Mouse (Mus musculus) bone marrow macrophage, adult 2 months (primary cell): ENCODE results near the gene Phactr2. TPM values are rescaled to one million over a fixed set of nuclear protein-coding genes. Genes with fewer than 3 reads are reported as not detected.

ENCODE experiments used
- H3K27ac ChIP-seq: 2 replicates; pipeline ENCODE4 v1.5.1; 2012; ENCODE audit warnings: low read depth, low read length; ENCODE audit not compliant: insufficient read depth
- H3K4me1 ChIP-seq: 2 replicates; pipeline ENCODE4 v1.6.1; 2012; ENCODE audit warnings: low read length; ENCODE audit not compliant: control insufficient read depth, insufficient read depth
- H3K4me3 ChIP-seq: 2 replicates; pipeline ENCODE4 v1.5.1; 2012; ENCODE audit warnings: mild to moderate bottlenecking, low read length, moderate library complexity; ENCODE audit not compliant: insufficient read depth
- CTCF ChIP-seq: IDR thresholded peaks from 2 replicates; pipeline ENCODE4 v1.5.1; 2012; ENCODE audit warnings: low read depth, mild to moderate bottlenecking, low read length, moderate library complexity
- POLR2A ChIP-seq: IDR thresholded peaks from 2 replicates; pipeline ENCODE4 v1.6.1; 2012; ENCODE audit warnings: mild to moderate bottlenecking, low read depth, low read length, borderline replicate concordance
- polyA plus RNA-seq: library from polyadenylated mRNA; stranded (reverse); fragments of >200 nt; gene quantifications from 2 replicates; pipeline ENCODE4 v1.2.4, GENCODE M21; 2012; ENCODE audit not compliant: missing spikeins, insufficient read depth, insufficient read length

Gene Phactr2
- polyA plus RNA-seq, 1 experiment, result 26.0 TPM

DNA sequence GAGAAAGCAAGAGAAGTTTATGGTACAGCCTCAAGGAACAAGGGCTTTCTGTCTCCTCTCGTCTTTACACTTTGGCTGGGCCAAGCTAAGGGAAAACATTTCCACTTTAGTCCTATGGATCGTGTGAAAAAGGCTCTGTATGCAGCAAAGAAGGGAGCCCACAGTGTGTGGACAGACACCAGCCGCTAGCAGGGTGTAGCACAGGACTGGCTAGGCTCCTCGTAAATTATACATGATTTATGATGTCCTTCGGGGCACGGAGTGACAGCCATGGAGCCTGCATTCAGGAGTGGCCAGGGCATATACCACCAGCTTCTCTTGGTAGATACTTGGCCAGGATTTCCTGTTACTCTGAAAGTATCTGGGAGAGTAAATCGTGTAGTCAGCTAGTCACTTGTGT is 203.1 kb downstream of the Phactr2 start:
- H3K4me3 ChIP-seq, result no peak overlapping the region
- TF ChIP-seq CTCF, result no peak
- no peak for TF ChIP-seq POLR2A
- no peak overlapping the region for H3K27ac ChIP-seq
- peaks cover 14% of the 10 kb centered on the region for H3K4me1 ChIP-seq

DNA sequence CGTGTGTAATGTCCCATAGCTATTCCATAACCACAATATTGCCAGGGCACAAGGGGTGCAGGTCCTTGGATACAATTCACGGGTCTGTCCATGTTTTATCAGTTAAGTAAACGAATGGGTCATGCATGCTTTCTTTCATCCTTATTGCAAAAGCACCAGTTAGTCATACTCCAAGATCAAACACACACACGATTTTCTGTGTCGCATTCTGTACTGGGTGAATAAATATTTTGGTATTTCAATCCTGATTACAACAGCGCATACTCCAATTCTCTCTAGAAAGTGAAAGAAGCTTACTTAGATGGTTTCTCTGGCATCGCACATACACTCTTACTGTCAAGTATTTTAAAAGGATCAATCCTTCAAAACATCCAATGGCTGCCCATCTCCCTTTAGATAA is 203.9 kb downstream of the Phactr2 start:
- H3K4me1 ChIP-seq, result peaks cover 13% of the 10 kb centered on the region
- H3K27ac ChIP-seq, result no peak overlapping the region
- TF ChIP-seq CTCF (no peak), POLR2A (no peak)
- no peak overlapping the region for H3K4me3 ChIP-seq

DNA sequence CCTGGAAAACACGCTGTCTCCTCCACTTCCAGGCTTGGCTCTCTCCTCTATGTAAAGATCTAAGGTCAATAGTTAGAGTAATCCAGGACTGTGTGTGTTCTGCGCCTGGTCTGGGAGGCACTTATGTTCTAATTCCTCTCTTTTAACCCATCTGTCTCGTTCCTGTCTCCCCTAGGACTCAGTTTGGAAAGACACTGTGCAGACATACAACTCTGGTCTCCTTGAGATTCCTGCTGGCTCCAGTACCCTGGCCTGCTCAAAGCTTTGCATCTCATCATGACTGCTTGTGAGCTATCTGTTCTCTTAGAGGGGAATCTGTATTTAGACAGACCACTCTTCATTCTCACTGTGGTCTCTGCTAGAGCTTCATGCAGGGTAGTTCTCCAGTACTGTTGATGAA is 215.0 kb downstream of the Phactr2 start:
- no peak for TF ChIP-seq CTCF
- Histone ChIP-seq H3K4me3 (no peak overlapping the region), H3K4me1 (no peaks in the 10 kb centered on the region), H3K27ac (no peak overlapping the region)

DNA sequence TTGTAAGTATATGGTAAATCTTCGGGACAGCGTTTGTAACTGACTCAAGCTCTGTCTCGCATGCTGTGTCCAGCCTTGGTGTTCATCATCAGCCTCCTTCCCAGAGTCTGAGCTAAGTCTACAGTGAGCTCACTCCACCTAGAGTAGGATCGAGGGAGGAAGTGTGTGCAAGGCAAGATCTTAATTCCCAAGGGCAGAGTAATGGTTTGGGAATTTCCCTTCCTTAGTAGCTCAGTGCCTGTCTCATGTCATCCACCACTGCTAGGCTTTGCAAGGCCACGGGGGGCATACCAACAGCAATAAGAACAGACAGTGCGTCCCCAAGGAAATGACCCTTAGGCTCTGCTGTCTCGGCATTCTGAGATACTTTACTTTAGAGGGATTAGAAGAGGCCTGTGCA is 218.0 kb downstream of the Phactr2 start:
- Histone ChIP-seq H3K27ac (no peak overlapping the region), H3K4me1 (no peaks in the 10 kb centered on the region), H3K4me3 (no peak overlapping the region)
- TF ChIP-seq CTCF, result no peak
- TF ChIP-seq POLR2A, result no peak

DNA sequence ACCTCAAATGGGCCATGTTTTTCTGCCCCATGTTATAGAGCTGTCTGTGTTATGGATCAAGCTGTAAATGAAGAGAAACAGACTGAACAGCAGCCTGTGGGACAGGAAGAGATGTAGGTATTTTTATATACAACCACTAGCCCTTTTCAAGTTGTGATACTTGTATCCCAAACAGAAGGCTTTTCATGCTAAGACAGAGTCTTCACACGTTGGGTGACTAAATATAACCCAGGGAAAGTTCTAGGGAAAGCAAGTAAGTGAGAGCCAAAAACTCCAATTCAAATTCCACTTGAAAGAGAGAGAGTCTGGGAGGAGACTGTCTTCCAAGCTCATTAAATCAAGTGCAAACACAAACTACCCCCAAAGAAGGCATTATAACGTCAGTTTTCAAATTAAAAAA is 223.9 kb downstream of the Phactr2 start:
- Histone ChIP-seq H3K4me3 (no peak overlapping the region), H3K27ac (no peak overlapping the region), H3K4me1 (no peaks in the 10 kb centered on the region)
- TF ChIP-seq POLR2A (no peak), CTCF (no peak)

DNA sequence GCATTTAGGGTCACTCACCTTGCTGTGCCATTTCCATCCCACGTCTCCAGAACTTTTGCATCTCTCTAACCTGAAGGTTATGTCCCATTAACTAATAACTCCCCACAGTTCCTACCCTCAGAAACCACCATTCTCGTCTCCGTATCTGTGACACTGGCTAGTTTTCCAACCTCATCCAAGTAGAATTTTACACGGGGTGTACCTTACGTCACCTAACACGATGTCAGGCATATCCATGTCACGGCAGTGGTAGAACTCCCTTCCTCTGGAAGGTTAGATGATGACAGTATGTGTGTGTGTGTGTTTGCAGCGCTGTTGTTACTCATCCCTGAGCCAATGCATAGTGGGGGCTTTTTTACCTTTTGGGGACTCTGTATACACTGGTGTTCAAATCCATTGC is 225.1 kb downstream of the Phactr2 start:
- Histone ChIP-seq H3K27ac (no peak overlapping the region), H3K4me1 (no peaks in the 10 kb centered on the region), H3K4me3 (no peak overlapping the region)
- TF ChIP-seq POLR2A (no peak), CTCF (no peak)

DNA sequence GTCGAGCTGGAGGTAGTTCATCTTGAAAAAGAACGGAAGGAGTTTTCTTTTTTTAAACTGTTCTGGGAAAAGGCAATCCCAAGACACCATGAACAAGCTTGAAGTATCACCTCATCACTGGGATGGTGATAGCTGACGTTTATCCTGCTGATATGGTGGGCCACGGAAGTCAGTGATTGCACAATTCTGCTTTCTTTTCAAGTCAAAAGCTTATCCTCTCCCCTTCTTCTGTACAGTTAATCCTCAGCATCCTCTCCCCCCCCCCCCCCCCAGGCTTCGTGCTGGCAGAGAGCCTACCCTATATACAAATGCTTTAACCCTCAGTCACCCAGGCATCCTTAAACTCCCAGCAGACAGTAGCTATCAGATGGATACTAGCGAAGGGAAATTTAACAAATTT is 228.5 kb downstream of the Phactr2 start:
- H3K27ac ChIP-seq, result no peak overlapping the region
- H3K4me3 ChIP-seq, result no peak overlapping the region
- TF ChIP-seq POLR2A, result no peak
- TF ChIP-seq CTCF, result no peak
- no peaks in the 10 kb centered on the region for H3K4me1 ChIP-seq

DNA sequence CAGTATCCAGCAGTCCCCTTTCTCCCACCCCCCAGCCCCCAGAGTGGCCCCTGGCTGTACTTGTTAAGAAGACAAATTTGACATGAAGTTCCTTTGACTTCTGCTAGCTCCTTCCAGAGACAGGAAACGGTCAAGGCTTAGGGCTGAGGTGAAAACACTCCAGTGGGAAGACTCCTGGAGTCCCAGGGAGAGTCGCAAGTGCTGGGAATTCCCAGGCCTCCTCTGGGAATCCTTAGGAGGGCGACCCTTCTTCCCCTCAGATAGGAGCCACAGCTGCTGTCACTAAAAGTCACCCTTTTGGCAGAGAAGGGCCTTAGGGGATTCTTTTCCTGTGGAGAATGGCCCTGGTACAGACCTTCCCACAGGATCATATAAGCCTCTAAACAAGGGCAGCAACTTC is 230.0 kb downstream of the Phactr2 start:
- Histone ChIP-seq H3K27ac (no peak overlapping the region), H3K4me3 (no peak overlapping the region), H3K4me1 (no peaks in the 10 kb centered on the region)
- no peak for TF ChIP-seq POLR2A

DNA sequence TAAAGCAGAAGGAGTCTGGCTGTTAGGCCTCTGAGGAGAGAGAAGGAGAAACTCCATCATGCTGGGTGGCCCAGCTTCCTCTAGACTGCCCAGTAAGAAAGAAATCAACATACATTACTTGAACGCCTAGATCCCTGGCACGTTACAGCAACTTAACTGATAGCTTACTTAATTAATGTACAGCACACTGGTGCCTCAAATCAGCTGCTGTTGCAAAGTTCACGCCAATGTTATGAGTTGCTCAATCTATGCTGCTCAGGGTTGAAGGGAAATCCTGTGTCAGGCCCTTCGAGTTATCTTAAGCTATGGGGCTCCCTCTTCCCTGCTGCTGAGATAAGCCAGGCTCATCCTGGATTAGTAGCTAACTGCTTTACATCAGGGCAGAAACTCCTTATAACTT is 233.8 kb downstream of the Phactr2 start:
- H3K4me1 ChIP-seq, result no peaks in the 10 kb centered on the region

DNA sequence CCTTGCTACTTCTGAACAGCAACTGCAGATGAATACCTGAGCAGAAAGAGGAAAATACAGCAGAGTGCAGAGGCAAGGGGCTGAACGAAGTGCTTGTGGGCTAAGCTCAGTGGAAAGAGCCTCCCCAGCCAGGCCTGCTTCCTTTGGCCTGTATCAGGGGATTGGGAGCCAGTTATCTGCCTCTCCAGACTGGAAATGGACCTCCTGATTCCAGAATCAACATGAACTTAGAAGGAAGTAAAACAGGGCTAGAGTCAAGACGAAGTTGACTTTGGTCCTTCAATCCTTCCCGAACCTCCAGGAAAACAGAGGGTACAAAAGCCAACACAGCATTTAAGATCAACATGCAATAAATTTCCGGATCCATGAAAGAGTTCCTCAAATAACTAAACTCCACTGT is 236.0 kb downstream of the Phactr2 start:
- H3K27ac ChIP-seq, result no peak overlapping the region
- no peak overlapping the region for H3K4me3 ChIP-seq
- TF ChIP-seq CTCF (no peak), POLR2A (no peak)
- no peaks in the 10 kb centered on the region for H3K4me1 ChIP-seq

More for the DNA sequence above, 233.8 kb downstream of the Phactr2 start:
- TF ChIP-seq CTCF (no peak), POLR2A (no peak)
- no peak overlapping the region for H3K4me3 ChIP-seq
- H3K27ac ChIP-seq, result no peak overlapping the region

DNA sequence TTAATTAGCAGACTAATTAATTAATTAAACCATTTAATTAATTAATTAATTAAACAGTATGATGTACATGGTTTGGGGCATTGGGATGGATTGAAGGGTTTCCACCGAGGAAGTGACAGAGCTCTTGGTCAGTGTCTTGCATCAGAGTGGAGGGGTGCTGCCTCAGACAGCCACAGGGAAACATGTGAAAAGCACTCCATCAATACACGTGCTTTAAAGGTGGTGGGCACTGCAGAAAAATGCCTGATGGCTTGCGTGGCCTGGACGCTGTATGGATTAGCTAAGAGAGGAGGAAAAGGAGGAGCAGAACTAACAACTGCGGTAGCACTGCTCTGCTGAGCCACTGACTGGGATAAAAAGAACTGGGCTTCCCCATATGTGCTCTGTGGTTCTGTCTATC is 237.3 kb downstream of the Phactr2 start:
- TF ChIP-seq CTCF (no peak), POLR2A (no peak)
- Histone ChIP-seq H3K27ac (no peak overlapping the region), H3K4me1 (no peaks in the 10 kb centered on the region), H3K4me3 (no peak overlapping the region)

DNA sequence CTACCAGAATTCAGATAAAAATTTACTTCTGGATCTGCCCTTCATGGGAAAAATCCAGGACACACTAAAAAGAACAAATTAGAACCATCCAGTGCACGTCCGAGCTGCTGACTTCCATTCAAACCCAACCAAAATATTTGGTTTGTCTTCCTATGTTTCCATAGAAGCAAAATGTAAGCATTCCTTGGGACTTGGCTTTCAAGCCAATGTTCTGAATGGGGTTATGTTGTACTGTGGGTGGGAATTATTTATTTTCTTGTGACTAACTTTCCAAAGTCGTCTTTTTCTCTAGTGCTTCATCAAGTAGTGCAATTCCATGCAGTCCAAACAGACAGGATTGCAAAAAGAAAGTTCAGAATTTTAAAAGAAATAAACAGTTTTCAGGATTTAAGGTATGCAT is 239.7 kb downstream of the Phactr2 start:
- Histone ChIP-seq H3K4me1 (no peaks in the 10 kb centered on the region), H3K4me3 (no peak overlapping the region), H3K27ac (no peak overlapping the region)
- TF ChIP-seq POLR2A (no peak), CTCF (no peak)
